24 mouse cellular contexts compared by ENCODE assay signal in genomic region chr11:115279726-115280125, GRCm38 (mm10). TPM values are rescaled to one million over a fixed set of nuclear protein-coding genes. Genes with fewer than 3 reads are reported as not detected.
A peak's percentile ranks its signal among the peaks of the same experiment; 100 is the strongest.
DNase-seq lines count a peak whose midpoint lies in the region; ATAC-seq and TF ChIP-seq lines count a peak whose summit lies in the region.
"Had no signal": no experiment of that assay in that cellular context is flagged by ENCODE, and none has a peak within 500 bp of the region (broad histone marks: within the 10 kb centered on the region; RNA-seq: fewer than 3 reads in every experiment).

No protein-coding gene starts in this region.

- TF ChIP-seq CTCF in intestine, postnatal 0 days (IDR thresholded peaks at IDR 0.05; ENCODE audit: low read depth), result 0 out of 2 replicates have a peak, but pooled peaks have one; percentile 9
- no peak for TF ChIP-seq CTCF in bone marrow macrophage, adult 2 months (IDR thresholded peaks at IDR 0.05; ENCODE audit: low read depth, low read length)
- peak; percentile 28 for TF ChIP-seq CTCF in stomach, postnatal 0 days (IDR thresholded peaks at IDR 0.05; ENCODE audit: low read depth)

- no peaks in the 10 kb centered on the region; the same call in 1 of the 2 replicates for H3K36me3 ChIP-seq in intestine, postnatal 0 days (ENCODE audit: control insufficient read depth, insufficient read depth)
- H3K36me3 ChIP-seq in intestine, embryonic 16.5 days (ENCODE audit: control insufficient read depth, insufficient read depth, low read length), result no peaks in the 10 kb centered on the region
- H3K36me3 ChIP-seq in liver, embryonic 12.5 days, result peaks cover 8% of the 10 kb centered on the region; the same call in 1 of the 2 replicates
- no peaks in the 10 kb centered on the region for H3K36me3 ChIP-seq in stomach, postnatal 0 days (ENCODE audit: control insufficient read depth, insufficient read depth, low read length)
- H3K36me3 ChIP-seq in hindbrain, embryonic 14.5 days (replicated peaks; ENCODE audit: control insufficient read depth, insufficient read depth), result no peaks in the 10 kb centered on the region
- H3K36me3 ChIP-seq: heart, embryonic 15.5 days; hindbrain, embryonic 13.5 days; limb, embryonic 10.5 days; lung, embryonic 15.5 days; neural tube, embryonic 13.5 days had no signal

- TF ChIP-seq POLR2A in bone marrow macrophage, adult 2 months (IDR thresholded peaks at IDR 0.05; ENCODE audit: borderline replicate concordance, low read depth, low read length), result no peak

- no peak for TF ChIP-seq EP300 in stomach, postnatal 0 days (optimal IDR thresholded peaks at IDR 0.05)

- intact Hi-C loops in gastrocnemius, postnatal 36 days (cut with DNase I), result no loop called here

- H3K27ac ChIP-seq in intestine, postnatal 0 days (ENCODE audit: low read depth, low read length), result no peak overlapping the region
- no peak overlapping the region for H3K27ac ChIP-seq in intestine, embryonic 16.5 days (ENCODE audit: low read length)
- peak overlapping the region; percentile 11; the same call in 1 of the 2 replicates for H3K27ac ChIP-seq in bone marrow macrophage, adult 2 months (ENCODE audit: insufficient read depth, low read depth, low read length)
- peak overlapping the region; percentile 27; the same call in 1 of the 2 replicates for H3K27ac ChIP-seq in liver, embryonic 12.5 days
- no peak overlapping the region for H3K27ac ChIP-seq in stomach, postnatal 0 days (replicated peaks)
- H3K27ac ChIP-seq in hindbrain, embryonic 14.5 days, result no peak overlapping the region
- H3K27ac ChIP-seq: heart, embryonic 15.5 days; hindbrain, embryonic 13.5 days; limb, embryonic 10.5 days; lung, embryonic 15.5 days; neural tube, embryonic 13.5 days had no signal

- H3K9ac ChIP-seq in intestine, postnatal 0 days (ENCODE audit: low read depth, low read length), result no peak overlapping the region
- no peak overlapping the region for H3K9ac ChIP-seq in intestine, embryonic 16.5 days (ENCODE audit: low read depth, low read length)
- no peak overlapping the region for H3K9ac ChIP-seq in liver, embryonic 12.5 days
- no peak overlapping the region for H3K9ac ChIP-seq in stomach, postnatal 0 days (ENCODE audit: low read length)
- no peak overlapping the region for H3K9ac ChIP-seq in hindbrain, embryonic 14.5 days
- H3K9ac ChIP-seq: heart, embryonic 15.5 days; hindbrain, embryonic 13.5 days; lung, embryonic 15.5 days; neural tube, embryonic 13.5 days had no signal

- H3K4me1 ChIP-seq in intestine, postnatal 0 days (replicated peaks; ENCODE audit: control insufficient read depth, insufficient read depth, low read length), result peaks cover 3% of the 10 kb centered on the region; the same call in 1 of the 2 replicates
- H3K4me1 ChIP-seq in intestine, embryonic 16.5 days (ENCODE audit: control insufficient read depth, insufficient read depth, low read length), result peaks cover 17% of the 10 kb centered on the region
- H3K4me1 ChIP-seq in bone marrow macrophage, adult 2 months (ENCODE audit: control insufficient read depth, insufficient read depth, low read length), result peaks cover 26% of the 10 kb centered on the region
- H3K4me1 ChIP-seq in liver, embryonic 12.5 days, result peaks cover 56% of the 10 kb centered on the region
- peaks cover 3% of the 10 kb centered on the region; the same call in 1 of the 2 replicates for H3K4me1 ChIP-seq in stomach, postnatal 0 days (replicated peaks; ENCODE audit: control insufficient read depth, insufficient read depth)
- peaks cover 18% of the 10 kb centered on the region for H3K4me1 ChIP-seq in hindbrain, embryonic 14.5 days (replicated peaks; ENCODE audit: control insufficient read depth, insufficient read depth, low read length)

- no peaks in the 10 kb centered on the region for H3K27me3 ChIP-seq in intestine, postnatal 0 days (replicated peaks; ENCODE audit: control insufficient read depth, insufficient read depth, low read length)
- H3K27me3 ChIP-seq in intestine, embryonic 16.5 days (replicated peaks; ENCODE audit: control insufficient read depth, insufficient read depth, low read length), result no peaks in the 10 kb centered on the region
- no peaks in the 10 kb centered on the region for H3K27me3 ChIP-seq in liver, embryonic 12.5 days (replicated peaks)
- no peaks in the 10 kb centered on the region for H3K27me3 ChIP-seq in stomach, postnatal 0 days (ENCODE audit: control insufficient read depth, insufficient read depth, low read length)
- no peaks in the 10 kb centered on the region for H3K27me3 ChIP-seq in hindbrain, embryonic 14.5 days (ENCODE audit: control insufficient read depth, insufficient read depth, low read length)
- H3K27me3 ChIP-seq: heart, embryonic 15.5 days; hindbrain, embryonic 13.5 days; lung, embryonic 15.5 days; neural tube, embryonic 13.5 days had no signal

- H3K9me3 ChIP-seq in intestine, postnatal 0 days (ENCODE audit: control insufficient read depth), result no peaks in the 10 kb centered on the region
- H3K9me3 ChIP-seq in intestine, embryonic 16.5 days (ENCODE audit: control insufficient read depth, low read length), result no peaks in the 10 kb centered on the region
- no peaks in the 10 kb centered on the region for H3K9me3 ChIP-seq in liver, embryonic 12.5 days (replicated peaks)
- H3K9me3 ChIP-seq in stomach, postnatal 0 days (ENCODE audit: control insufficient read depth, low read length), result no peaks in the 10 kb centered on the region
- no peaks in the 10 kb centered on the region for H3K9me3 ChIP-seq in hindbrain, embryonic 14.5 days (ENCODE audit: control insufficient read depth, low read length)
- H3K9me3 ChIP-seq: G1E; heart, embryonic 15.5 days; hindbrain, embryonic 13.5 days; limb, embryonic 10.5 days; lung, embryonic 15.5 days; neural tube, embryonic 13.5 days had no signal

- 65% methylated on average over 1 of the region's 1 CpGs for WGBS in intestine, postnatal 0 days
- 52% methylated on average over 1 of the region's 1 CpGs for WGBS in intestine, embryonic 16.5 days
- WGBS in liver, embryonic 12.5 days (ENCODE audit: insufficient replicate concordance), result 48% methylated on average over 1 of the region's 1 CpGs
- 65% methylated on average over 1 of the region's 1 CpGs for WGBS in stomach, postnatal 0 days
- WGBS in hindbrain, embryonic 14.5 days, result 74% methylated on average over 1 of the region's 1 CpGs

- H3K4me2 ChIP-seq in intestine, postnatal 0 days (replicated peaks; ENCODE audit: low read depth), result no peak overlapping the region
- no peak overlapping the region for H3K4me2 ChIP-seq in intestine, embryonic 16.5 days (ENCODE audit: low read depth, low read length)
- H3K4me2 ChIP-seq in liver, embryonic 12.5 days, result no peak overlapping the region
- no peak overlapping the region for H3K4me2 ChIP-seq in stomach, postnatal 0 days (replicated peaks; ENCODE audit: low read depth)
- no peak overlapping the region for H3K4me2 ChIP-seq in hindbrain, embryonic 14.5 days (replicated peaks)
- H3K4me2 ChIP-seq: heart, embryonic 15.5 days; hindbrain, embryonic 13.5 days; lung, embryonic 15.5 days; neural tube, embryonic 13.5 days had no signal

- no peak overlapping the region for H3K4me3 ChIP-seq in intestine, postnatal 0 days (ENCODE audit: low read depth, low read length)
- H3K4me3 ChIP-seq in intestine, embryonic 16.5 days (ENCODE audit: low read length), result no peak overlapping the region
- H3K4me3 ChIP-seq in bone marrow macrophage, adult 2 months (ENCODE audit: insufficient read depth, low read length), result peak overlapping the region; percentile 3; the same call in 1 of the 2 replicates
- H3K4me3 ChIP-seq in liver, embryonic 12.5 days, result no peak overlapping the region
- H3K4me3 ChIP-seq in stomach, postnatal 0 days (ENCODE audit: low read depth, low read length), result no peak overlapping the region
- no peak overlapping the region for H3K4me3 ChIP-seq in hindbrain, embryonic 14.5 days (replicated peaks; ENCODE audit: low read length)
- H3K4me3 ChIP-seq: heart, embryonic 15.5 days; hindbrain, embryonic 13.5 days; limb, embryonic 10.5 days; lung, embryonic 15.5 days; neural tube, embryonic 13.5 days had no signal

- ATAC-seq in intestine, postnatal 0 days, result no peak
- no peak for ATAC-seq in intestine, embryonic 16.5 days
- ATAC-seq in liver, embryonic 12.5 days, result no peak
- no peak for ATAC-seq in stomach, postnatal 0 days (ENCODE audit: low FRiP score, low TSS enrichment)
- no peak for ATAC-seq in hindbrain, embryonic 14.5 days (ENCODE audit: low FRiP score)
- ATAC-seq: activated CD4-positive, CD25-positive, alpha-beta regulatory T cell, adult 4 months; forebrain, embryonic 14.5 days had no signal

- peak; percentile 52 for DNase-seq in stomach, postnatal 0 days (ENCODE audit: low spot score)
- DNase-seq in urinary bladder, postnatal 4 days (ENCODE audit: low spot score in 2 of 2), result no peak
- no peak for DNase-seq in hindbrain, embryonic 14.5 days (ENCODE audit: low spot score)
- no peak for DNase-seq in gastrocnemius, postnatal 36 days
- DNase-seq: cerebellum, adult 18-20 months; embryo, embryonic 11 days; kidney, adult 18-20 months; kidney, postnatal 36 days had no signal

RNA-seq across cellular contexts. Expression of gene Fdxr, which starts 2.9 kb away (rescaled TPM):
- 8.0 and 8.2 TPM in 2 replicates for polyA plus RNA-seq in intestine, postnatal 0 days (2015; fragmentation: Nextera tagmentation; extraction: Ambion mirVana)
- polyA plus RNA-seq in intestine, embryonic 16.5 days (2015; fragmentation: Nextera tagmentation; extraction: Ambion mirVana), result 21.7 and 22.9 TPM in 2 replicates
- polyA plus RNA-seq in bone marrow macrophage, adult 2 months (2012; ENCODE audit: insufficient read depth, insufficient read length, missing spikeins), result 7.8 and 9.6 TPM in 2 replicates
- polyA plus RNA-seq in liver, embryonic 12.5 days (2016; fragmentation: Nextera tagmentation; extraction: Ambion mirVana), result 17.1 and 17.8 TPM in 2 replicates
- 6.7 and 7.3 TPM in 2 replicates for polyA plus RNA-seq in stomach, postnatal 0 days (2015; fragmentation: Nextera tagmentation; extraction: Ambion mirVana)
- 15.2 TPM in 2 replicates for polyA plus RNA-seq in hindbrain, embryonic 14.5 days (2014; fragmentation: Nextera tagmentation; extraction: Ambion mirVana)
- total RNA-seq in gastrocnemius, postnatal 36 days (2021), result 1 to 10 TPM; 3.6 to 4.4 TPM

RNA-seq across cellular contexts. Expression of gene Grin2c, which starts 12.7 kb away (rescaled TPM):
- not detected in 2 replicates for polyA plus RNA-seq in intestine, postnatal 0 days (2015; fragmentation: Nextera tagmentation; extraction: Ambion mirVana)
- 0.06 TPM in 1 of 2 replicates, not detected in the other for polyA plus RNA-seq in intestine, embryonic 16.5 days (2015; fragmentation: Nextera tagmentation; extraction: Ambion mirVana)
- not detected in 2 replicates for polyA plus RNA-seq in bone marrow macrophage, adult 2 months (2012; ENCODE audit: insufficient read depth, insufficient read length, missing spikeins)
- polyA plus RNA-seq in liver, embryonic 12.5 days (2016; fragmentation: Nextera tagmentation; extraction: Ambion mirVana), result 0.51 and 0.62 TPM in 2 replicates
- polyA plus RNA-seq in stomach, postnatal 0 days (2015; fragmentation: Nextera tagmentation; extraction: Ambion mirVana), result not detected in 2 replicates
- 0.33 and 0.35 TPM in 2 replicates for polyA plus RNA-seq in hindbrain, embryonic 14.5 days (2014; fragmentation: Nextera tagmentation; extraction: Ambion mirVana)
- not detected for total RNA-seq in gastrocnemius, postnatal 36 days (2021)
- total RNA-seq: megakaryocyte-erythroid progenitor cell, adult 5-6 weeks had no signal
- polyA plus RNA-seq: activated CD4-positive, CD25-positive, alpha-beta regulatory T cell, adult 4 months; C2C12; G1E; stomach, embryonic 14.5 days had no signal

RNA-seq across cellular contexts. Expression of gene Fads6, which starts 17.7 kb away (rescaled TPM):
- 0.26 and 0.55 TPM in 2 replicates for polyA plus RNA-seq in intestine, postnatal 0 days (2015; fragmentation: Nextera tagmentation; extraction: Ambion mirVana)
- 1.2 and 1.5 TPM in 2 replicates for polyA plus RNA-seq in intestine, embryonic 16.5 days (2015; fragmentation: Nextera tagmentation; extraction: Ambion mirVana)
- 1.5 and 1.9 TPM in 2 replicates for polyA plus RNA-seq in bone marrow macrophage, adult 2 months (2012; ENCODE audit: insufficient read depth, insufficient read length, missing spikeins)
- polyA plus RNA-seq in liver, embryonic 12.5 days (2016; fragmentation: Nextera tagmentation; extraction: Ambion mirVana), result 2.2 and 2.4 TPM in 2 replicates
- polyA plus RNA-seq in stomach, postnatal 0 days (2015; fragmentation: Nextera tagmentation; extraction: Ambion mirVana), result 1.3 and 1.5 TPM in 2 replicates
- polyA plus RNA-seq in hindbrain, embryonic 14.5 days (2014; fragmentation: Nextera tagmentation; extraction: Ambion mirVana), result 1.4 and 1.5 TPM in 2 replicates
- 1 to 10 TPM; 2.4 to 3.5 TPM for total RNA-seq in gastrocnemius, postnatal 36 days (2021)
- total RNA-seq: megakaryocyte-erythroid progenitor cell, adult 5-6 weeks had no signal
- polyA plus RNA-seq: G1E had no signal

RNA-seq across cellular contexts. Expression of gene Otop2, which starts 27.2 kb away (rescaled TPM):
- 0.05 TPM in 1 of 2 replicates, not detected in the other for polyA plus RNA-seq in intestine, postnatal 0 days (2015; fragmentation: Nextera tagmentation; extraction: Ambion mirVana)
- 0.11 TPM in 1 of 2 replicates, not detected in the other for polyA plus RNA-seq in intestine, embryonic 16.5 days (2015; fragmentation: Nextera tagmentation; extraction: Ambion mirVana)
- not detected in 2 replicates for polyA plus RNA-seq in bone marrow macrophage, adult 2 months (2012; ENCODE audit: insufficient read depth, insufficient read length, missing spikeins)
- polyA plus RNA-seq in liver, embryonic 12.5 days (2016; fragmentation: Nextera tagmentation; extraction: Ambion mirVana), result not detected in 2 replicates
- polyA plus RNA-seq in stomach, postnatal 0 days (2015; fragmentation: Nextera tagmentation; extraction: Ambion mirVana), result 4.2 and 4.7 TPM in 2 replicates
- polyA plus RNA-seq in hindbrain, embryonic 14.5 days (2014; fragmentation: Nextera tagmentation; extraction: Ambion mirVana), result 0.08 and 0.14 TPM in 2 replicates
- not detected for total RNA-seq in gastrocnemius, postnatal 36 days (2021)
- total RNA-seq: G1E; megakaryocyte-erythroid progenitor cell, adult 5-6 weeks had no signal
- polyA plus RNA-seq: activated CD4-positive, CD25-positive, alpha-beta regulatory T cell, adult 4 months; C2C12; forebrain, embryonic 14.5 days; G1E; heart, embryonic 15.5 days; hindbrain, embryonic 13.5 days; limb, embryonic 10.5 days; lung, embryonic 15.5 days; neural tube, embryonic 13.5 days; stomach, embryonic 14.5 days; thymus, postnatal 0 days had no signal

RNA-seq across cellular contexts. Expression of gene Ush1g, which starts 42.1 kb away (rescaled TPM):
- polyA plus RNA-seq in intestine, postnatal 0 days (2015; fragmentation: Nextera tagmentation; extraction: Ambion mirVana), result 0.05 and 0.09 TPM in 2 replicates
- polyA plus RNA-seq in intestine, embryonic 16.5 days (2015; fragmentation: Nextera tagmentation; extraction: Ambion mirVana), result 0.06 and 0.11 TPM in 2 replicates
- not detected in 2 replicates for polyA plus RNA-seq in bone marrow macrophage, adult 2 months (2012; ENCODE audit: insufficient read depth, insufficient read length, missing spikeins)
- polyA plus RNA-seq in liver, embryonic 12.5 days (2016; fragmentation: Nextera tagmentation; extraction: Ambion mirVana), result 0.25 and 0.32 TPM in 2 replicates
- polyA plus RNA-seq in stomach, postnatal 0 days (2015; fragmentation: Nextera tagmentation; extraction: Ambion mirVana), result 0.34 and 0.36 TPM in 2 replicates
- polyA plus RNA-seq in hindbrain, embryonic 14.5 days (2014; fragmentation: Nextera tagmentation; extraction: Ambion mirVana), result 0.15 TPM in 1 of 2 replicates, not detected in the other
- total RNA-seq in gastrocnemius, postnatal 36 days (2021), result 1 to 10 TPM in 1 of 2 experiments, under 1 TPM in 1; 0.72 to 1.3 TPM
- total RNA-seq: megakaryocyte-erythroid progenitor cell, adult 5-6 weeks had no signal
- polyA plus RNA-seq: activated CD4-positive, CD25-positive, alpha-beta regulatory T cell, adult 4 months; forebrain, embryonic 14.5 days; G1E; limb, embryonic 10.5 days; lung, embryonic 15.5 days; stomach, embryonic 14.5 days; thymus, postnatal 0 days had no signal

Comparison
In these comparisons a context has a peak if more than half of its experiments do, and no peak if none do; other contexts are left out.
1. H3K27ac ChIP-seq: peak in bone marrow macrophage, adult 2 months (single experiment) and liver, embryonic 12.5 days (single experiment); none in intestine, postnatal 0 days (single experiment), intestine, embryonic 16.5 days (single experiment), stomach, postnatal 0 days (single experiment) and hindbrain, embryonic 14.5 days (single experiment).